Mouse (Mus musculus): ENCODE measurements around the gene Kat6b. TPM values are rescaled to one million over a fixed set of nuclear protein-coding genes. Genes with fewer than 3 reads are reported as not detected.
"Not testable (repeated sequence)": the region's sequence is repeated elsewhere in the genome, so short reads cannot be mapped to it uniquely, and the experiment has no call there.

Gene Kat6b
- polyA plus RNA-seq, 1 experiment from 2014 or later: 10.4 TPM

DNA sequence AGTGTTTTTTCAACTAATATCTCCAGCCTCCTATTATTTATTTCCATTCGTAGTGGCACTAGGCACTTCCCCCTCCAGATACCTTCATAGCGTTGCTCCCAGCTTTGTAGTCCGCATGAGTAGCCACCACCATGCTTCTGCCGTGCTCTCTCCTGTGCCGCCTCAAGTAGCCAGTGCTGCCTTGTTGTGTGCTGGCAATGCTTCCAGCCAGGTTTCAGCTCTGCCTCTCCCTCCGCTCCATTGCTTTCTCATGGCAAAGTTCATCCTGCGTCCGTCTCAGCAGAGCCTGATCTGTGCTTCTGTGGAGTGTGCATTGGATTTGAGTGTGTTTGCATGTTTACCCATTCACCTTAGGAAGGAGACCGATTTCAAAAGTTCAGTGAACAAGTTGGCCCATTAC lies 144.7 kb downstream of the Kat6b start:
- H3K27ac ChIP-seq (replicated peaks): no peak overlapping the region
- no peak overlapping the region for H3K4me3 ChIP-seq
- H3K36me3 ChIP-seq: peaks cover 56% of the 10 kb centered on the region
- 92% methylated on average over 9 of the region's 9 CpGs for WGBS
- H3K9me3 ChIP-seq (replicated peaks): no peaks in the 10 kb centered on the region
- no peaks in the 10 kb centered on the region for H3K4me1 ChIP-seq
- DNase-seq (ENCODE audit: low spot score): no peak
- no peaks in the 10 kb centered on the region for H3K27me3 ChIP-seq (ENCODE audit: low read depth, poor library complexity, severe bottlenecking)

- 63% methylated on average over 5 of the region's 5 CpGs for WGBS
- H3K9me3 ChIP-seq (replicated peaks): no peaks in the 10 kb centered on the region
- H3K27me3 ChIP-seq (ENCODE audit: low read depth, poor library complexity, severe bottlenecking): no peaks in the 10 kb centered on the region
- peaks cover 13% of the 10 kb centered on the region for H3K4me1 ChIP-seq
- H3K36me3 ChIP-seq: peaks cover 57% of the 10 kb centered on the region
- H3K27ac ChIP-seq (replicated peaks): peak overlapping the region; percentile 39; the same call in 1 of the 2 replicates
- no peak overlapping the region for H3K4me3 ChIP-seq
- DNase-seq (ENCODE audit: low spot score): no peak
These were observed 150.5 kb downstream of the Kat6b start for GRCm38 (mm10) chr14:21631665-21632200.

- H3K4me1 ChIP-seq: peaks cover 17% of the 10 kb centered on the region
- WGBS: 76% methylated on average over 6 of the region's 6 CpGs
- H3K27me3 ChIP-seq (ENCODE audit: low read depth, poor library complexity, severe bottlenecking): no peaks in the 10 kb centered on the region
- H3K4me3 ChIP-seq: no peak overlapping the region
- DNase-seq (ENCODE audit: low spot score): no peak
- H3K27ac ChIP-seq (replicated peaks): no peak overlapping the region
- H3K36me3 ChIP-seq: peaks cover 41% of the 10 kb centered on the region
- no peaks in the 10 kb centered on the region for H3K9me3 ChIP-seq (replicated peaks)
These were observed 155.3 kb downstream of the Kat6b start for GRCm38 (mm10) chr14:21636548-21636947.

GRCm38 (mm10) chr14:21640806-21641435 lies 159.7 kb downstream of the Kat6b start:
- Histone ChIP-seq H3K27me3 (ENCODE audit: low read depth, poor library complexity, severe bottlenecking) (no peaks in the 10 kb centered on the region), H3K9me3 (replicated peaks) (no peaks in the 10 kb centered on the region), H3K4me1 (peaks cover 8% of the 10 kb centered on the region), H3K27ac (replicated peaks) (no peak overlapping the region), H3K36me3 (peaks cover 39% of the 10 kb centered on the region), H3K4me3 (no peak overlapping the region)
- 89% methylated on average over 4 of the region's 4 CpGs for WGBS
- no peak for DNase-seq (ENCODE audit: low spot score)

GRCm38 (mm10) chr14:21653813-21654212 lies 172.6 kb downstream of the Kat6b start:
- 86% methylated on average over 2 of the region's 2 CpGs for WGBS
- no peaks in the 10 kb centered on the region for H3K27me3 ChIP-seq (ENCODE audit: low read depth, poor library complexity, severe bottlenecking)
- H3K9me3 ChIP-seq (replicated peaks): no peaks in the 10 kb centered on the region
- H3K4me1 ChIP-seq: peaks cover 15% of the 10 kb centered on the region
- H3K4me3 ChIP-seq: no peak overlapping the region
- no peak overlapping the region for H3K27ac ChIP-seq (replicated peaks)
- no peak for DNase-seq (ENCODE audit: low spot score)
- H3K36me3 ChIP-seq: 0 out of 2 replicates have a peak, but pooled peaks cover 6% of the 10 kb centered on the region

GRCm38 (mm10) chr14:21659155-21659554 lies 177.9 kb downstream of the Kat6b start:
- Histone ChIP-seq H3K4me3 (no peak overlapping the region), H3K4me1 (peaks cover 21% of the 10 kb centered on the region), H3K36me3 (peaks cover 36% of the 10 kb centered on the region), H3K27ac (replicated peaks) (no peak overlapping the region), H3K27me3 (ENCODE audit: low read depth, poor library complexity, severe bottlenecking) (no peaks in the 10 kb centered on the region), H3K9me3 (replicated peaks) (no peaks in the 10 kb centered on the region)
- DNase-seq (ENCODE audit: low spot score): no peak
- 85% methylated on average over 13 of the region's 13 CpGs for WGBS

DNA sequence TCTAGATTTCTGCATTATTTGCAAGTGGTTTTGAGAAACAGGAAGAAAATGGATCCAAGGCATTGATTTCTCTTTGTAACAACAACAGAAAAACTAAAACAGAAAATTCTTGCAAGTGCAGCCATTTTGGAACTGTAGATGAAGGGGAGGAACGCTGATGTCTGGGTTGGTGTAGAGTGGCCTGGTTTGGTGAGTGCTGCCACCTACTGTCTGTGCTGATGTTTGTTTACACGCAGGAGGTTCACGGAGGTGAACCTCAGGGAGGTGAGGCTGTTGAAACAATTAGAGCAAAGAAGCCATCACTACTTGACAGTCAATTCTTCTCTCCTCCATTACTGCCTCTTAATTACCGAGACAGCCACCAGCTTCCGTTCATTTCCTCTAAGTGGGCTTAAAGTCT lies 178.4 kb downstream of the Kat6b start:
- Histone ChIP-seq H3K4me3 (no peak overlapping the region), H3K27ac (replicated peaks) (no peak overlapping the region), H3K27me3 (ENCODE audit: low read depth, poor library complexity, severe bottlenecking) (no peaks in the 10 kb centered on the region), H3K36me3 (peaks cover 41% of the 10 kb centered on the region), H3K9me3 (replicated peaks) (no peaks in the 10 kb centered on the region), H3K4me1 (peaks cover 21% of the 10 kb centered on the region)
- DNase-seq (ENCODE audit: low spot score): peak; percentile 40
- 36% methylated on average over 5 of the region's 5 CpGs for WGBS

GRCm38 (mm10) chr14:21662465-21663142 lies 181.4 kb downstream of the Kat6b start:
- peaks cover 11% of the 10 kb centered on the region for H3K4me1 ChIP-seq
- no peak for DNase-seq (ENCODE audit: low spot score)
- 87% methylated on average over 8 of the region's 8 CpGs for WGBS
- no peak overlapping the region for H3K27ac ChIP-seq (replicated peaks)
- no peak overlapping the region for H3K4me3 ChIP-seq
- peaks cover 68% of the 10 kb centered on the region for H3K36me3 ChIP-seq
- no peaks in the 10 kb centered on the region for H3K27me3 ChIP-seq (ENCODE audit: low read depth, poor library complexity, severe bottlenecking)
- H3K9me3 ChIP-seq (replicated peaks): no peaks in the 10 kb centered on the region

DNA sequence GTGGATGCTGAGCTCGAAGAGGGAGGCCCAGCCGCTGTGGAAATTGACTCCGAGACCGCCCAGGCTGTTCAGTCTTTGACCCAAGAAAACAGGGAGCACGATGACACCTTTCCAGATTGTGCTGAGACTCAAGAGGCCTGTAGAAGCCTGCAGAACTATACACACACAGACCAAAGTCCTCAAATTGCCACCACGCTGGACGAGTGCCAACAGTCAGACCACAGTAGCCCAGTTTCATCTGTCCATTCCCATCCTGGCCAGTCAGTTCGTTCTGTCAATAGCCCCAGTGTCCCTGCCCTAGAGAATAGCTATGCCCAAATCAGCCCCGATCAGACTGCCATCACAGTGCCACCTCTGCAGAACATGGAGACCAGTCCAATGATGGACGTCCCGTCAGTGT lies 188.0 kb downstream of the Kat6b start:
- Histone ChIP-seq H3K27me3 (ENCODE audit: low read depth, poor library complexity, severe bottlenecking) (no peaks in the 10 kb centered on the region), H3K9me3 (replicated peaks) (no peaks in the 10 kb centered on the region), H3K4me1 (peaks cover 8% of the 10 kb centered on the region), H3K4me3 (no peak overlapping the region), H3K27ac (replicated peaks) (no peak overlapping the region), H3K36me3 (peaks cover 65% of the 10 kb centered on the region)
- WGBS: 95% methylated on average over 11 of the region's 11 CpGs
- no peak for DNase-seq (ENCODE audit: low spot score)

- Histone ChIP-seq H3K9me3 (replicated peaks) (no peaks in the 10 kb centered on the region), H3K36me3 (peaks cover 59% of the 10 kb centered on the region), H3K4me3 (no peak overlapping the region), H3K4me1 (peaks cover 8% of the 10 kb centered on the region), H3K27ac (replicated peaks) (no peak overlapping the region; the same call in 1 of the 2 replicates), H3K27me3 (ENCODE audit: low read depth, poor library complexity, severe bottlenecking) (no peaks in the 10 kb centered on the region)
- WGBS: 90% methylated on average over 11 of the region's 11 CpGs
- no peak for DNase-seq (ENCODE audit: low spot score)
These were observed 188.6 kb downstream of the Kat6b start for GRCm38 (mm10) chr14:21669633-21670421.

- not testable (repeated sequence) for H3K27ac ChIP-seq (replicated peaks); H3K4me1 ChIP-seq; H3K4me3 ChIP-seq; H3K27me3 ChIP-seq (ENCODE audit: low read depth, poor library complexity, severe bottlenecking); DNase-seq (ENCODE audit: low spot score); H3K9me3 ChIP-seq (replicated peaks)
- WGBS: 93% methylated on average over 15 of the region's 15 CpGs
- H3K36me3 ChIP-seq: peaks cover 52% of the 10 kb centered on the region
These were observed 189.3 kb downstream of the Kat6b start for GRCm38 (mm10) chr14:21670422-21671006.

- Histone ChIP-seq H3K36me3 (peaks cover 29% of the 10 kb centered on the region), H3K27ac (replicated peaks) (no peak overlapping the region), H3K9me3 (replicated peaks) (no peaks in the 10 kb centered on the region), H3K4me1 (peaks cover 8% of the 10 kb centered on the region), H3K4me3 (no peak overlapping the region), H3K27me3 (ENCODE audit: low read depth, poor library complexity, severe bottlenecking) (no peaks in the 10 kb centered on the region)
- DNase-seq (ENCODE audit: low spot score): no peak
- 71% methylated on average over 4 of the region's 4 CpGs for WGBS
These were observed 191.9 kb downstream of the Kat6b start for GRCm38 (mm10) chr14:21673100-21673499.

Measured in midbrain, embryonic 10.5 days (tissue).